Mouse (Mus musculus) stomach, postnatal 0 days (tissue): Measurements from ENCODE around the gene Veph1.

Source experiments
- CTCF ChIP-seq: IDR thresholded peaks from 2 replicates; pipeline ENCODE4 v1.5.1; 2016; ENCODE audit warnings: antibody characterized with exemption, low read depth, mild to moderate bottlenecking, moderate library complexity
- EP300 ChIP-seq: optimal IDR thresholded peaks from 2 replicates; pipeline ENCODE3; 2016; ENCODE audit warnings: antibody characterized with exemption

GRCm38 (mm10) chr3:66056912-66057311 is 239.7 kb downstream of the Veph1 start:
- TF ChIP-seq CTCF (no peak), EP300 (no peak)
